23 mouse cellular contexts compared by ENCODE assay signal in genomic region chr2:99421622-99422021, GRCm38 (mm10).
A peak's percentile ranks its signal among the peaks of the same experiment; 100 is the strongest.
DNase-seq lines count a peak whose midpoint lies in the region; ATAC-seq lines count a peak whose summit lies in the region.
"Had no signal": no experiment of that assay in that cellular context is flagged by ENCODE, and none has a peak within 500 bp of the region (broad histone marks: within the 10 kb centered on the region; RNA-seq: fewer than 3 reads in every experiment).

No protein-coding gene starts in this region.

- DNase-seq in embryonic facial prominence, embryonic 10.5 days (ENCODE audit: low spot score): no peak
- DNase-seq in midbrain, embryonic 11.5 days (ENCODE audit: low spot score, missing footprints): no peak
- DNase-seq in neural tube, embryonic 11.5 days (ENCODE audit: low spot score): no peak
- DNase-seq in neural tube, embryonic 10.5 days (ENCODE audit: extremely low spot score, low spot score): no peak
- DNase-seq: adrenal gland, adult 8-10 months; adrenal gland, postnatal 14 days; adrenal gland, postnatal 36 days; B cell, adult 2 months; cerebellum, adult 11-12 months; cerebellum, adult 2 months; cerebellum, adult 9-10 months; cerebellum, postnatal 10 days; cerebellum, postnatal 25 days; forebrain, postnatal 0 days had no signal

- H3K9me3 ChIP-seq in embryonic facial prominence, embryonic 13.5 days: no peaks in the 10 kb centered on the region
- no peaks in the 10 kb centered on the region for H3K9me3 ChIP-seq in embryonic facial prominence, embryonic 10.5 days
- no peaks in the 10 kb centered on the region for H3K9me3 ChIP-seq in midbrain, embryonic 11.5 days (ENCODE audit: control insufficient read depth, low read length)
- H3K9me3 ChIP-seq in midbrain, embryonic 16.5 days (replicated peaks; ENCODE audit: control insufficient read depth, low read length, poor library complexity, severe bottlenecking): no peaks in the 10 kb centered on the region
- no peaks in the 10 kb centered on the region for H3K9me3 ChIP-seq in neural tube, embryonic 11.5 days (ENCODE audit: control insufficient read depth, low read length)
- H3K9me3 ChIP-seq: forebrain, embryonic 12.5 days; G1E had no signal

- H3K36me3 ChIP-seq in embryonic facial prominence, embryonic 13.5 days: no peaks in the 10 kb centered on the region
- no peaks in the 10 kb centered on the region for H3K36me3 ChIP-seq in embryonic facial prominence, embryonic 10.5 days (replicated peaks)
- no peaks in the 10 kb centered on the region for H3K36me3 ChIP-seq in midbrain, embryonic 11.5 days (ENCODE audit: control insufficient read depth, insufficient read depth, low read length)
- H3K36me3 ChIP-seq in midbrain, embryonic 16.5 days (ENCODE audit: control insufficient read depth, insufficient read depth, low read length): no peaks in the 10 kb centered on the region
- no peaks in the 10 kb centered on the region for H3K36me3 ChIP-seq in neural tube, embryonic 11.5 days (ENCODE audit: control insufficient read depth, insufficient read depth, low read length)
- H3K36me3 ChIP-seq: forebrain, embryonic 12.5 days; G1E had no signal

- ATAC-seq in embryonic facial prominence, embryonic 13.5 days (ENCODE audit: insufficient number of reproducible peaks, insufficient read depth, low FRiP score, low TSS enrichment, low read depth): peak; percentile 56; the same call in 1 of the 2 replicates
- peak; percentile 33; the same call in 1 of the 2 replicates for ATAC-seq in midbrain, embryonic 11.5 days (ENCODE audit: low FRiP score)
- no peak for ATAC-seq in midbrain, embryonic 16.5 days
- 0 out of 2 replicates have a peak, but pooled peaks have one; percentile 31 for ATAC-seq in neural tube, embryonic 11.5 days (ENCODE audit: insufficient read depth, low FRiP score, low TSS enrichment)
- ATAC-seq: activated CD4-positive, CD25-positive, alpha-beta regulatory T cell, adult 4 months; CD4-positive, CD25-positive, alpha-beta regulatory T cell, adult 4 months; forebrain, embryonic 14.5 days; forebrain, postnatal 0 days; Patski had no signal

- no peak overlapping the region for H3K4me2 ChIP-seq in embryonic facial prominence, embryonic 13.5 days
- no peak overlapping the region for H3K4me2 ChIP-seq in midbrain, embryonic 11.5 days
- H3K4me2 ChIP-seq in midbrain, embryonic 16.5 days (ENCODE audit: low read length): no peak overlapping the region
- H3K4me2 ChIP-seq in neural tube, embryonic 11.5 days (ENCODE audit: low read depth): no peak overlapping the region
- H3K4me2 ChIP-seq: forebrain, embryonic 12.5 days had no signal

- no peaks in the 10 kb centered on the region for H3K4me1 ChIP-seq in embryonic facial prominence, embryonic 13.5 days
- H3K4me1 ChIP-seq in embryonic facial prominence, embryonic 10.5 days: no peaks in the 10 kb centered on the region
- no peaks in the 10 kb centered on the region for H3K4me1 ChIP-seq in midbrain, embryonic 11.5 days (ENCODE audit: control insufficient read depth, insufficient read depth, low read length)
- H3K4me1 ChIP-seq in midbrain, embryonic 16.5 days (ENCODE audit: control insufficient read depth, insufficient read depth, low read length): no peaks in the 10 kb centered on the region
- no peaks in the 10 kb centered on the region for H3K4me1 ChIP-seq in neural tube, embryonic 11.5 days (ENCODE audit: control insufficient read depth, insufficient read depth, low read length)
- H3K4me1 ChIP-seq: forebrain, embryonic 12.5 days had no signal

- H3K27ac ChIP-seq in embryonic facial prominence, embryonic 13.5 days: no peak overlapping the region
- H3K27ac ChIP-seq in embryonic facial prominence, embryonic 10.5 days (replicated peaks): no peak overlapping the region
- H3K27ac ChIP-seq in midbrain, embryonic 11.5 days (ENCODE audit: low read depth, low read length): no peak overlapping the region
- no peak overlapping the region for H3K27ac ChIP-seq in midbrain, embryonic 16.5 days (ENCODE audit: low read length)
- H3K27ac ChIP-seq in neural tube, embryonic 11.5 days (ENCODE audit: low read depth, low read length): no peak overlapping the region
- H3K27ac ChIP-seq: forebrain, embryonic 12.5 days had no signal

- no peak overlapping the region for H3K9ac ChIP-seq in embryonic facial prominence, embryonic 13.5 days
- no peak overlapping the region for H3K9ac ChIP-seq in midbrain, embryonic 11.5 days (ENCODE audit: low read length)
- no peak overlapping the region for H3K9ac ChIP-seq in midbrain, embryonic 16.5 days (ENCODE audit: low read depth, low read length)
- no peak overlapping the region for H3K9ac ChIP-seq in neural tube, embryonic 11.5 days (ENCODE audit: low read length)
- H3K9ac ChIP-seq: forebrain, embryonic 12.5 days; forebrain, postnatal 0 days had no signal

- H3K4me3 ChIP-seq in embryonic facial prominence, embryonic 13.5 days: no peak overlapping the region
- H3K4me3 ChIP-seq in embryonic facial prominence, embryonic 10.5 days: no peak overlapping the region
- H3K4me3 ChIP-seq in midbrain, embryonic 11.5 days (ENCODE audit: low read depth, low read length): no peak overlapping the region
- H3K4me3 ChIP-seq in midbrain, embryonic 16.5 days (ENCODE audit: low read depth, low read length): no peak overlapping the region
- no peak overlapping the region for H3K4me3 ChIP-seq in neural tube, embryonic 11.5 days (ENCODE audit: low read depth, low read length)
- H3K4me3 ChIP-seq: forebrain, embryonic 12.5 days had no signal

- no peaks in the 10 kb centered on the region for H3K27me3 ChIP-seq in embryonic facial prominence, embryonic 13.5 days
- no peaks in the 10 kb centered on the region for H3K27me3 ChIP-seq in embryonic facial prominence, embryonic 10.5 days (replicated peaks; ENCODE audit: low read depth, poor library complexity, severe bottlenecking)
- no peaks in the 10 kb centered on the region for H3K27me3 ChIP-seq in midbrain, embryonic 11.5 days (ENCODE audit: control insufficient read depth, insufficient read depth, low read length)
- H3K27me3 ChIP-seq in midbrain, embryonic 16.5 days (ENCODE audit: control insufficient read depth, insufficient read depth, low read depth, low read length): no peaks in the 10 kb centered on the region
- no peaks in the 10 kb centered on the region for H3K27me3 ChIP-seq in neural tube, embryonic 11.5 days (ENCODE audit: control insufficient read depth, insufficient read depth, low read length)
- H3K27me3 ChIP-seq: CH12.LX; forebrain, embryonic 12.5 days; Patski had no signal
